Mouse (Mus musculus) brain, adult 10 weeks (tissue): ENCODE measurements around the gene Plau. TPM values are rescaled to one million over a fixed set of nuclear protein-coding genes. Genes with fewer than 3 reads are reported as not detected.

ENCODE experiments used
- polyA plus RNA-seq: library from polyadenylated mRNA; stranded (reverse); fragments of 350-450 nt; fragmentation: Illumina TruSeq; extraction: RNeasy Lipid Tissue Mini Kit (QIAGEN cat#74804); gene quantifications from one replicate; pipeline ENCODE4 v1.2.3, GENCODE M21; 2015; ENCODE audit warnings: low read depth, low replicate concordance

The Plau gene
- polyA plus RNA-seq, result 4.3 TPM

DNA sequence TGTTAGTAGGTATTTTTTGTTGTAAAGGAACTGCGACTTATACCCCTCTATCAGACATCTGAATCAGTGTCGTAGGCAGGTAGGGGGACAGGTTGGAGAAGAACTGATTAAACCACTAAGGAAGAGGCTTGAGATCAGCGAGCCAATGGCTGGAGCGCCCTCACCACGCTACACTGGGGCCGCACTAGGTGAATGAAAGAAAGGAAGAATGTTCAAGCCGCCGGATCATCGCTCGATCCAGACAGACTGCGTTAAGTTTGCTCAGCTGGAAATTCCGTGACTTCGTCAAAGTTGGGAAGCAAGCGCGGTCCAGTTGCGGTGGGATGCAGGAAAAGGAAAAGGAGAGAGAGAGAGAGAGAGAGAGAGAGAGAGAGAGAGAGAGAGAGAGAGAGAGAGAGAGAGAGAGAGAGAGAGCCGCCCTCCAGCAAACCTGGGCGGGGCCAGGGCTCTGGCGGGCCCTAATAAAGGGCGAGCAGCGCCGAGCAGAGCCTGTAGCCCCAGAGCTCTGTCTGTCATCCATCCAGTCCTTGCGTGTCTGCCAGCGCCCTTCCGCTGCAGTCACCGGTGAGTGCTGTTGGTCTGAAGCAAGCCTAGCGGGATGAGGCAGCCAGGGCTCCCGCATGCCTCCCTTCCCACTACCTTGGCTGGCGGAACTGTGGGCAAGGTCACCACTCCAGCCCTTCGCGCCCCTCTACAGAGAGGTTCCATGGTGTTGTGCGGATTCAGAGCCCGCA lies at the start of gene Plau:
Plau (plus strand) TSS at position 490 of the 734 bp plus-strand sequence.

DNA sequence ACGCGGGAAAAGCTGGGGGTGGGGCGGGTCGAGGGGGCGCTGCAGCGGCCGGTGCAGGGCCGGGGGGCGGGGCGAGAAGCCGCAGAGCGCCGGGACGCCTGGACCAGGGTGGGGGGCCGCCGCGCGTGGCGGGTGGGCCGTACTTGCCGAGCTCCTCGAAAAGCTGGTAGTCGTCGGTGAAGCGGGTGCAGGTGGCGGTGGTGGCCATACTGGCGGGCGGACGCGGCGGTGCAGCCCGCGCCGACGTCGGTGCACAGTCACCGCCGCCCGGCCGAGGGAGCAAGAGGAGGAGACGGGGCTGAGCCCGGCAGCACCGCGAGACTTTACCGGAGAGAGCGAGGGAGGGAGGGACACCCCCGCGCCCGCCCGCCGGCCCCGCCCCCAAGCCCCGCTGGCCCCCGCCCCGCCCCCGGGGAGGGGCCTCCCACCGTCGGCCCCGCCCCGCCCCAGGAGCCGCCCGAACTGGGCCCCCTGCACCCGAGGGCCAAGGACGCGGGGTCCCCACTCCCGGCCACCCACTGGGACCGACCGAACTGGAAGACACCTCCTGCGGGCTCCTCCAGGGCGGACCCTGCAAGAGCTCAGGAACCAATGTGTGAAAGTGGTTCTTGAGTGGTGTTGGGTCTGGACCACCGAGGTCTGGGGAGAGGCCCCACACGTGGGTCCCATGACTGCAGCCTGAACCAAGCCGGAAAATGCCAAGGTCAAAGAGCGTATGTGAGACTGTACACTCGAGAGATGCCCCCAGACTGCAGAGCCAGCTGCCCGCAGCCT lies 42.5 kb upstream of the Plau start, which contains the start of gene Camk2g:
Camk2g (minus strand) TSS at position 331 of the 774 bp plus-strand sequence.

Other genes starting within 250 kb of the Plau start
- 42.2 TPM for gene Usp54, start 195.6 kb upstream of the Plau start, polyA plus RNA-seq
- not detected for gene Myoz1, start 180.1 kb upstream of the Plau start, polyA plus RNA-seq
- not detected for gene Synpo2l, start 168.3 kb upstream of the Plau start, polyA plus RNA-seq
- gene Sec24c, start 162.4 kb upstream of the Plau start, polyA plus RNA-seq, result 57.9 TPM
- 14.1 TPM for gene Fut11, start 141.7 kb upstream of the Plau start, polyA plus RNA-seq
- gene Chchd1, start 133.7 kb upstream of the Plau start, polyA plus RNA-seq, result 163 TPM
- 95.7 TPM for gene Zswim8, start 129.1 kb upstream of the Plau start, polyA plus RNA-seq
- gene Ndst2, start 102.1 kb upstream of the Plau start, polyA plus RNA-seq, result 14.9 TPM
- gene Camk2g, start 42.6 kb upstream of the Plau start, polyA plus RNA-seq, result 264 TPM
- 16.2 TPM for gene Vcl, start 92.7 kb downstream of the Plau start, polyA plus RNA-seq
- gene Ap3m1, start 215.8 kb downstream of the Plau start, polyA plus RNA-seq, result 70.6 TPM
- 90.0 TPM for gene Adk, start 215.9 kb downstream of the Plau start, polyA plus RNA-seq